Mouse (Mus musculus): ENCODE data around the gene Cnr2. TPM values are rescaled to one million over a fixed set of nuclear protein-coding genes. Genes with fewer than 3 reads are reported as not detected.
A peak's percentile ranks its signal among the peaks of the same experiment; 100 is the strongest.

Cnr2 gene
- polyA plus RNA-seq, 1 experiment from 2014 or later, result 0.21 TPM

- DNase-seq (ENCODE audit: low spot score), result no peak
- H3K36me3 ChIP-seq, result no peaks in the 10 kb centered on the region
- H3K27ac ChIP-seq, result no peak overlapping the region
- no peaks in the 10 kb centered on the region for H3K27me3 ChIP-seq (ENCODE audit: insufficient read depth, poor library complexity, severe bottlenecking)
- no peak overlapping the region for H3K4me3 ChIP-seq
- H3K9me3 ChIP-seq, result no peaks in the 10 kb centered on the region
- 83% methylated on average over 9 of the region's 9 CpGs for whole genome bisulfite sequencing
- no peaks in the 10 kb centered on the region for H3K4me1 ChIP-seq (replicated peaks)
Measured at GRCm38 (mm10) chr4:135898380-135899049, 3.3 kb downstream of the Cnr2 start.

- 91% methylated on average over 7 of the region's 7 CpGs for WGBS
- no peak overlapping the region for H3K4me3 ChIP-seq
- no peaks in the 10 kb centered on the region for H3K27me3 ChIP-seq (ENCODE audit: insufficient read depth, poor library complexity, severe bottlenecking)
- DNase-seq (ENCODE audit: low spot score), result no peak
- H3K9me3 ChIP-seq, result no peaks in the 10 kb centered on the region
- H3K27ac ChIP-seq, result no peak overlapping the region
- no peaks in the 10 kb centered on the region for H3K36me3 ChIP-seq
- H3K4me1 ChIP-seq (replicated peaks), result no peaks in the 10 kb centered on the region
Measured at GRCm38 (mm10) chr4:135899050-135899448, 3.9 kb downstream of the Cnr2 start.

- no peak overlapping the region for H3K4me3 ChIP-seq
- H3K27me3 ChIP-seq (ENCODE audit: insufficient read depth, poor library complexity, severe bottlenecking), result no peaks in the 10 kb centered on the region
- no peak overlapping the region for H3K27ac ChIP-seq
- no peaks in the 10 kb centered on the region for H3K4me1 ChIP-seq (replicated peaks)
- H3K36me3 ChIP-seq, result no peaks in the 10 kb centered on the region
- 75% methylated on average over 5 of the region's 5 CpGs for WGBS
- DNase-seq (ENCODE audit: low spot score), result no peak
- no peaks in the 10 kb centered on the region for H3K9me3 ChIP-seq
Measured at GRCm38 (mm10) chr4:135900008-135900407, 4.8 kb downstream of the Cnr2 start.

GRCm38 (mm10) chr4:135902606-135903242 is 7.5 kb downstream of the Cnr2 start:
- Histone ChIP-seq H3K27ac (no peak overlapping the region), H3K4me3 (no peak overlapping the region), H3K27me3 (ENCODE audit: insufficient read depth, poor library complexity, severe bottlenecking) (no peaks in the 10 kb centered on the region), H3K4me1 (replicated peaks) (no peaks in the 10 kb centered on the region), H3K9me3 (no peaks in the 10 kb centered on the region), H3K36me3 (no peaks in the 10 kb centered on the region)
- WGBS, result 90% methylated on average over 4 of the region's 4 CpGs
- no peak for DNase-seq (ENCODE audit: low spot score)

- no peak for DNase-seq (ENCODE audit: low spot score)
- 69% methylated on average over 1 of the region's 1 CpGs for whole genome bisulfite sequencing
- Histone ChIP-seq H3K4me1 (replicated peaks) (no peaks in the 10 kb centered on the region), H3K4me3 (no peak overlapping the region), H3K27ac (no peak overlapping the region), H3K27me3 (ENCODE audit: insufficient read depth, poor library complexity, severe bottlenecking) (no peaks in the 10 kb centered on the region), H3K9me3 (no peaks in the 10 kb centered on the region), H3K36me3 (no peaks in the 10 kb centered on the region)
Measured at GRCm38 (mm10) chr4:135904810-135905209, 9.6 kb downstream of the Cnr2 start.

GRCm38 (mm10) chr4:135906633-135907032 is 11.4 kb downstream of the Cnr2 start:
- DNase-seq (ENCODE audit: low spot score), result no peak
- no peaks in the 10 kb centered on the region for H3K9me3 ChIP-seq
- H3K27me3 ChIP-seq (ENCODE audit: insufficient read depth, poor library complexity, severe bottlenecking), result no peaks in the 10 kb centered on the region
- H3K27ac ChIP-seq, result no peak overlapping the region
- peaks cover 7% of the 10 kb centered on the region for H3K4me1 ChIP-seq (replicated peaks)
- no peak overlapping the region for H3K4me3 ChIP-seq
- H3K36me3 ChIP-seq, result no peaks in the 10 kb centered on the region
- WGBS, result 95% methylated on average over 3 of the region's 3 CpGs

GRCm38 (mm10) chr4:135909326-135910066 is 14.3 kb downstream of the Cnr2 start:
- Histone ChIP-seq H3K27ac (no peak overlapping the region), H3K27me3 (ENCODE audit: insufficient read depth, poor library complexity, severe bottlenecking) (no peaks in the 10 kb centered on the region), H3K9me3 (no peaks in the 10 kb centered on the region), H3K4me3 (no peak overlapping the region), H3K4me1 (replicated peaks) (peaks cover 21% of the 10 kb centered on the region), H3K36me3 (no peaks in the 10 kb centered on the region)
- DNase-seq (ENCODE audit: low spot score), result no peak
- WGBS, result 77% methylated on average over 13 of the region's 13 CpGs

- Histone ChIP-seq H3K4me1 (replicated peaks) (peaks cover 21% of the 10 kb centered on the region), H3K4me3 (no peak overlapping the region), H3K9me3 (no peaks in the 10 kb centered on the region), H3K27ac (peak overlapping the region; percentile 59; the same call in 1 of the 2 replicates), H3K27me3 (ENCODE audit: insufficient read depth, poor library complexity, severe bottlenecking) (no peaks in the 10 kb centered on the region), H3K36me3 (no peaks in the 10 kb centered on the region)
- WGBS, result 71% methylated on average over 7 of the region's 7 CpGs
- DNase-seq (ENCODE audit: low spot score), result no peak
Measured at GRCm38 (mm10) chr4:135911531-135911930, 16.3 kb downstream of the Cnr2 start.

GRCm38 (mm10) chr4:135912164-135912563 is 17.0 kb downstream of the Cnr2 start:
- Histone ChIP-seq H3K4me1 (replicated peaks) (peaks cover 21% of the 10 kb centered on the region), H3K36me3 (no peaks in the 10 kb centered on the region), H3K27me3 (ENCODE audit: insufficient read depth, poor library complexity, severe bottlenecking) (no peaks in the 10 kb centered on the region), H3K27ac (peak overlapping the region; percentile 80), H3K4me3 (no peak overlapping the region), H3K9me3 (no peaks in the 10 kb centered on the region)
- WGBS, result 67% methylated on average over 3 of the region's 3 CpGs
- DNase-seq (ENCODE audit: low spot score), result no peak

- H3K36me3 ChIP-seq, result no peaks in the 10 kb centered on the region
- no peaks in the 10 kb centered on the region for H3K9me3 ChIP-seq
- H3K4me1 ChIP-seq (replicated peaks), result peaks cover 21% of the 10 kb centered on the region
- peak overlapping the region; percentile 80 for H3K27ac ChIP-seq
- DNase-seq (ENCODE audit: low spot score), result peak; percentile 67
- 60% methylated on average over 3 of the region's 3 CpGs for WGBS
- H3K27me3 ChIP-seq (ENCODE audit: insufficient read depth, poor library complexity, severe bottlenecking), result no peaks in the 10 kb centered on the region
- H3K4me3 ChIP-seq, result no peak overlapping the region
Measured at GRCm38 (mm10) chr4:135912835-135913234, 17.6 kb downstream of the Cnr2 start.

- peak overlapping the region; percentile 80 for H3K27ac ChIP-seq
- 79% methylated on average over 4 of the region's 4 CpGs for WGBS
- no peaks in the 10 kb centered on the region for H3K9me3 ChIP-seq
- no peaks in the 10 kb centered on the region for H3K27me3 ChIP-seq (ENCODE audit: insufficient read depth, poor library complexity, severe bottlenecking)
- H3K4me3 ChIP-seq, result no peak overlapping the region
- peaks cover 21% of the 10 kb centered on the region for H3K4me1 ChIP-seq (replicated peaks)
- no peaks in the 10 kb centered on the region for H3K36me3 ChIP-seq
- DNase-seq (ENCODE audit: low spot score), result no peak
Measured at GRCm38 (mm10) chr4:135913433-135913832, 18.2 kb downstream of the Cnr2 start.

GRCm38 (mm10) chr4:135918635-135919279 is 23.6 kb downstream of the Cnr2 start:
- no peak overlapping the region for H3K4me3 ChIP-seq
- H3K27ac ChIP-seq, result no peak overlapping the region
- no peaks in the 10 kb centered on the region for H3K9me3 ChIP-seq
- DNase-seq (ENCODE audit: low spot score), result no peak
- H3K4me1 ChIP-seq (replicated peaks), result peaks cover 12% of the 10 kb centered on the region
- 91% methylated on average over 13 of the region's 13 CpGs for WGBS
- no peaks in the 10 kb centered on the region for H3K27me3 ChIP-seq (ENCODE audit: insufficient read depth, poor library complexity, severe bottlenecking)
- H3K36me3 ChIP-seq, result peaks cover 8% of the 10 kb centered on the region

GRCm38 (mm10) chr4:135919280-135919639 is 24.1 kb downstream of the Cnr2 start:
- no peaks in the 10 kb centered on the region for H3K9me3 ChIP-seq
- H3K27me3 ChIP-seq (ENCODE audit: insufficient read depth, poor library complexity, severe bottlenecking), result no peaks in the 10 kb centered on the region
- peaks cover 8% of the 10 kb centered on the region for H3K36me3 ChIP-seq
- WGBS, result 93% methylated on average over 3 of the region's 3 CpGs
- DNase-seq (ENCODE audit: low spot score), result no peak
- peaks cover 12% of the 10 kb centered on the region for H3K4me1 ChIP-seq (replicated peaks)
- no peak overlapping the region for H3K4me3 ChIP-seq
- no peak overlapping the region for H3K27ac ChIP-seq
